Mouse (Mus musculus) retina, adult 2 months (tissue): ENCODE results near the gene Cphx3.
"Not testable (repeated sequence)": the region's sequence is repeated elsewhere in the genome, so short reads cannot be mapped to it uniquely, and the experiment has no call there.

ENCODE experiments used
- DNase-seq: peaks from one replicate; pipeline ENCODE4 v3.0.0-alpha.2; 2012; ENCODE audit warnings: low read depth, low spot score

The Cphx3 gene

DNA sequence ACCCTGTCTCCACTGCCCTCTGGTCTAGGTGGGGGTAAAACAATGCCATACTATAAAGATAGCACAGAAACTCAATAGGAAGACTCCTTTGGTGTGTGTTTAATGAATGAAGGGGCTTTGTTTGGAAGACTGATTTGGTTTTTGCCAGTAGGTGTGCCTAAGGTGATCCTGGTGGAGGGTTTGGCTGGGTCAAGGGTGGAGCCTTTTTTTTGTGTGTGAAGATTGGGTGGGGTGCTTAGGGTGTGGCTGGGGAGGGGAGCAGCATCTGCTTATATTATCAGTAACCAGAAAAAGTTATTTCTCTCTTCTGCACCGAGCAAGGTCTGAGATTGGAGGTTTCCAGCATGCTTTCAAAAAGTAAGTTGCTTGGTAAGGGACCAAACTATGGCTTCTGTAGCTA is at the start of gene Cphx3:
Gene Cphx3, plus strand, starts transcription at position 301 of the 400 bp plus-strand sequence.
- DNase-seq, result not testable (repeated sequence)

DNA sequence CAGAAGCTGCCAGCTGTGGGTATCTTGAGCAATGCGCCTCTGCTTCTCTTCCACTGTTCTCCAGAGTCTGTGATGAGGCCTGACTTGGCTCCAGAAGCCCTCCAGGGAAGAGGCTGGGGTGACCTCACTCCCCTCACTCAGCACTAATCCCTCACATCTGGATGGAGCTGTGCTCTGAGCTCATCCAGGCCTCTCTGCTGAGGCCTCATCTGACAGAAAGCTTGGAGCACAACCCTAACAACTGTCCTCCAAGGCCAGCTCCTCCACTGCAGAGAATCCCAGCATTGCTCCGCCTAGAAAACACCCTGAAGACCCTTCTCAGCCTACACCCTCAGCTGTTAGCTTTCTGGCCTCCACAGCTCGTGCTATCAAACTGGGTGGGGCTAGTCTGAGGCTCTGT is 47.7 kb upstream of the Cphx3 start:
- DNase-seq, result not testable (repeated sequence)

DNA sequence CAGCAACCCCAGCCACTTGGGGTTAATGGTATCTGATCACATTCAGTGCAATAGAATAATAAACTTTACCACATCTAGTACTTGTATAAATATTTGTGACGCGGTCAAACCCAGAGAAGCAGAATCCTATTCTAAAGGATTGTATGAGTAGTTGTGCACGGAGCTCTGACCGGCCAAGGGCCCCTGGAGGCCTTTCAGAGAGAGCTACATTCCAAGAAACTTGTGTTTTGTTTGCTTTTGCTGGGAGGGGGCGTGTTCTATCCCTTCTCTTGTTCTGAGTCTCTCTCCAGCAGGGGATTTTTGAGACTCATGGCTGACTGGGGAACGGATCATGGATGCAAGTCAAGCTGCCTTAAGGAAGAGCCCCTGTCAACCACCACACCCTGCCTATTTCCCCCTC is 46.7 kb upstream of the Cphx3 start:
- not testable (repeated sequence) for DNase-seq

DNA sequence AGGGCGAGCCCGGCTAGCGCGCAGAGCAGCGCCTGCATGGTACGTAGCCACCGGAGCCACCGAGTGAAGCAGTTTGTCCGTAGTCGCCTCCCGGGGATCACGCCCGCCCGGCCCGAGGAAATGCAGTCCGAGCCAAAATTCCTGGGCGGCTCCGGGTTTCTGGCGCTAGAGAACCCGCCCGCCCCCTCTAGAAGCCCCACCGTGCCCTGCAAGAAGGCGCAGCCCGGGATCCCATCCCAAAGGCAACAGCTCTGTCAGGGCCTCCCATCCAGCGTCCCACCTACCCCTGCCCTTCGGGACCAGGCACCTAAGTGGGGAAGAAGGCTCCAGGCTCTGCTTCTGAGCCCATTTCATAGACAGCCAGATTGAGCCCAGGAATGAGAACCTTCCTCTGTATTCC is 39.5 kb upstream of the Cphx3 start, which contains the start of gene Gm9780:
Gene Gm9780, minus strand, starts transcription at position 101 of the 400 bp plus-strand sequence.
- not testable (repeated sequence) for DNase-seq

DNA sequence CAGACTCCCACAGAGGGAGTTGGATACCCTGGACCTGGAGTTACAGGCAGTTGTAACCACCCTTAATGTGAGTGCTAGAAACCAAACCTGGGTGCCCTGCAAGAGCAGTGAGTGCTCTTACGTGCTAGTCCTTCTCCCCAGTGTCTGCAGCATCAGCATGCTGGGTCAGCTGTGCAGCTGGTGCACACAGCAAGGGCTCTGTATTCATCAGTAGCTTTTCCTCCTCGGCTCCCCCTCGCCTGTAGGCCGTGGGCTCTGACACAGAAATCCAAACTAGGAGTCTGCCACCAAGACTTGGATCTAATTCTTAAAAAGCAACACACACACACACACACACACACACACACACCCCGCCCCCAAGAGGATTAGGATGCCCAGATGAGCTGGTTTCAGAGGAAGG is 37.1 kb upstream of the Cphx3 start:
- not testable (repeated sequence) for DNase-seq

DNA sequence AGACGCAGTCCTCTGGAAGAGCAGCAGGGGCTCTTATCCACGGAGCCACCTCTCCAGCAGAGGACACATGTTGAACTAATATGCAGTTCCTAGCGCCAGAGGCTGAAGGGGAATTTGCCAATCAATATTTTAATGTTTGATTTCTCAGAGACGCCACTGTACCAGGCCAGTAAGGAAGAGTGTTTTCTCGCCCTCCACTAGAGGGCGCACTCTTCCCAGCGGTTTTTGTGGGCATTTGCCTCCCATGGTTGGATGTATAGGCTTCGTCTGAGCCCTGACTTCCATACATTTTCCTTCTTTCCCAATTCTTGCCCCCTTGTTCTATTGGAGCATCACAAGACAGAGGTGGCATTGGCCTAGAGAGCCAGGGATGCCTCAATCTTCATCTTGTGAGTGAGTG is 35.1 kb upstream of the Cphx3 start:
- DNase-seq, result not testable (repeated sequence)

DNA sequence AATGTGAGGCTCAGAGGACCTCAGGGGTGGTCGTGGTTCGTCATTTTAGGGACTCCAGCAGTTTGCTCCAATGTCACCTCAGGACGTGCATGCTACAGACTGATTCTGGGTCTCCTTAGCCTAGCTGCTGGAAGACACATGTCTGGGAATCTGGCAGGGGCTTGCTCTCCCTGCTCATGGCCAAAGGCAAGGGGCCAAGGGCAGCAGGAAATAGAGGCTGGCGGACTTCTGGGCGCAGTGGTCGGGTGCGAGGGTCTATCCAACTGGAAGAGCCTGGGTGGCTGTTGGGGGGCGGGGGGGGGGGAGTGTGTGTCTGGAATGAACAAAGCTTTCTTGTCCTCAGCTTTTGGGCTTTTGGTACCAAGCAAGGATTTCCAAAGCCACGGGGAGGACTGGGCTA is 33.3 kb upstream of the Cphx3 start:
- DNase-seq, result not testable (repeated sequence)

DNA sequence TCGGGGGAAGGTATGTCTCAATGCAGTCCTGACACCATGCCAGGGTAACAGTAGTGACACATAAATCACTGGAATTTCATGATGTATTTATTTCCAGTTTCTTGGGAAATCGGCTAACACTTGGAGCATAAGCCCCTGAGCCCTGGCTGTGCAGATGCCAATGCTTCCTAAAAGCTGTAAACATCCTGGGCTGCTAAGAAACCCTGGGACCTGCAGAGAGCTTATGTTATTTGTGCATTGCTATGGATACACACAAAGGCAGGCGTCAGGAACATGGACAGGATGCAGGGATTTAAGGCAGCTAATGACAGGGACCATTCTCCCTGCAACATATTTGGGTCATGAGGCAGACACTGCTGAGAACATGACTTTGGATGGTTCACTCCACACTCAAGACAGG is 23.9 kb upstream of the Cphx3 start:
- not testable (repeated sequence) for DNase-seq

DNA sequence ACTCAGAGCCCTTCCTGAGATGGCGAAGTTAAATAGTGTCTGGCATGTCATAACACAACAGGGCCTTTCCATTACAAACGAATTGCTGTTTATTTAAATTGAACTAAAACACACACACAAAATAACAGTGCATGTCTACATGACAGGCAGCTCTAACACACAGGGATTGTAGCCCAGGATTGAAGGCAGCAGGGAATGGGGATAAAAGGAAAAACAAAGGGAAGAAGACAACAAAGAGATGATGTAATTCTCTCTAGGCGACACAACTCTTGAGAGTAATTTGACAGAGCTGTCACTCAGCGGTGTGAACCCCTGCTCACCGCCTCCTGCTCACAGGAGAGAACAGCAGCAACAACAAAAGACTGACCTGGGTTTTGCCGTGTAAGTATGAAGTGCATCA is 22.7 kb upstream of the Cphx3 start:
- not testable (repeated sequence) for DNase-seq

DNA sequence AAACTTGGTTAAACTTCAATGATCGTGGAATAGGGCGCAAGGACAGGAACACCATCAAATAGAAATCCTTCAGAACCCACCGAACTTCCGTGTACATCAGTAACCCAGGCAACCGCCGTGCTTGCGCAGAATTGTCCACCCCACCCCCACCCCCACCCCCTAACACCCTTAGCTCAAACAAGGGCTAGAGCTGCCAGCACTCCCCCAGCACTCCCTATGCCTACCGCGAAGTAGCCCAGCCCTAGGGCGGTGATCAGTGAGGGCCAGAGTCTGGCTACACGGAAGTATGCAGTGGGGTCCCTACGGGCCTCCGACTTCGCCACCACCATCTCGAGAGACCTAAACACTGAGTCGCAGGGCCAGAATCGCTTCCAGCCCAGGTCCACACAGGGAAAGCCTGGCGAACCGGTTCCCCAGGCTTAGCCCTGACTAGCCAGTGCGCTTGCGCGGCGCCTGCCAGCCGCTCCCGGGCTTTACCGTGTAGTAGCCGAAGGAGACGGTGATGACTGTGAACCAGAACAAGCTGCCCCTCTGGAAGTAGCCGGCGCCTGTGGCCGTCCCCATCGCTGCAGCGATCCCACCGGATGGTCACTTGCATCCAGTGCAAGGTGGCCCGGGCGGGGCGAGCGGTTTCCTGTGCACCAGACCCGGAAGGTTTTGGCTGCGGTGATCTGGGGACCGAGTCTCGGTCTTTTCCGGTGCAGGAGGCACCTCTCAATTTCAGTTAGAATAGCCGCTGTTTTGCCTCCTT is 15.3 kb upstream of the Cphx3 start:
- DNase-seq, result not testable (repeated sequence)

DNA sequence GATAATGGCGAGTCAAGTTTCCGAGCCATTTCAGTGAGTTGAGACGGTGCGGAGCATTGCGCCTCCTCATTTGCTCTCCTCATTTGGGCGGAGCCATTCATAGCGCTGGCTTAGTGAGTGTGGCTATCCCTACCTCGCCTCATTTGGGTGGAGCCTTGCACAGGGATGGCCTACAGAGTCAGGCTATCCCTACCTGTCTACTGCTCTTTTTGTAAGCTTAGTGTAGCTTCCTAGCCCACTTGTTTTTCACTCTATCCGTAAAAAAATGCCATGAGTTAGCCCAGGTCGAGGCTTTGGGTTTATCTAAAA is 14.8 kb upstream of the Cphx3 start, which contains the start of gene Tmem254c:
Gene Tmem254c, minus strand, starts transcription at position 31 of the 309 bp plus-strand sequence.
- not testable (repeated sequence) for DNase-seq

DNA sequence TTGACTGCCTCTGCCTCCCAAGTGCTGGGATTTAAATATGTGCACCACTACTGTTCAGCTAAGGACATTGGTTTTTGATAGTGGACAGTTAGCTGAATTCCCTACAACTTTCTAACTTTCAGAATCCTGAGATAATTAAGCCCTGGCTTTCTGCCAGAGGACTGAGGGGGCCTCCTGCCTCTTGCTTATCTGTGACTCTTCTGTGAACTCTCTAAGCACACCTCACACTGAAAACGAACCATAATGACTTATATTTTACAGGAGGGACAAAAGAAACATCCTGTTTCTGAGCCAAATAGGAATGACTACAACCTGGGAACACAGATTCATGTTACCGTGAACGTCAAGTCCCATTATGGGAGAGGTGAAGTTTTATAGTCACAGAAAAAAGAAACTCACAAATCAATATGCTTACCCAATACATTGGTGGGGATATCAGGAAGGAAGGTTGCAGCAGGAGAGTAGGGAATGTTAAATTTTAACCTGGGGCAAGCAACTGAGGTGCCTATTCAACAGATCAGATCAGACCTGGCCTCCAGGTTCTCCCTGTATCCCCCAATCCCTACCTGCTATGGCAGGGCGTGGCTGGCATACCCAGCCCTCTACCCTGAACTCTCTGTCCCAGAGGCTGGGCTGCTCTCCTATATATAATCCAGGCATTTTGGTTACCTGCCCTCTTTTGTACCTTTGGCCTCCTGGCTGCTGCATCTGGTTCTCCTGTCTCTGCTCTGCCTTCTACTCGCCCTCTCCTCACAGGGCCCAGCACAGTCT is 5.3 kb upstream of the Cphx3 start:
- not testable (repeated sequence) for DNase-seq

DNA sequence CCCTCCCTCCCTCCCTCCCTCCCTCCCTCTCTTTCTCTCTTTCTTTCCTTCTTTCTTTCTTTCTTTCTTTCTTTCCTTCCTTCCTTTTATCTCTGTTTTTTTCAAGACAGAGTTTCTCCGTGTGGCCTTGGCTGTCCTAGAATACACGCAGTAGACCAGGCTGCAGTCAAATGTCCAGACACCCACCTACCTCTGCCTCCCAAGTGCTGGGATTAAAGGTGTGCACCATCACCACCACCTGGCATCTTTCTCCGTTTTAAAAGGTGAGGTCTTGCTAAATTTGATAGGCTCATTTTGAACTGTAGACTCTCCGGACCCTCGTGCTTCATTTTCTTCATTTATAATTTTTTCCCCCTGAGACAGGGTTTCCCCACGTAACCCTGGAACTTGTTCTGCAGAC is 881 bp upstream of the Cphx3 start, which contains the start of gene Cphx2:
Gene Cphx2, plus strand, starts transcription at position 301 of the 400 bp plus-strand sequence.
- DNase-seq, result not testable (repeated sequence)

DNA sequence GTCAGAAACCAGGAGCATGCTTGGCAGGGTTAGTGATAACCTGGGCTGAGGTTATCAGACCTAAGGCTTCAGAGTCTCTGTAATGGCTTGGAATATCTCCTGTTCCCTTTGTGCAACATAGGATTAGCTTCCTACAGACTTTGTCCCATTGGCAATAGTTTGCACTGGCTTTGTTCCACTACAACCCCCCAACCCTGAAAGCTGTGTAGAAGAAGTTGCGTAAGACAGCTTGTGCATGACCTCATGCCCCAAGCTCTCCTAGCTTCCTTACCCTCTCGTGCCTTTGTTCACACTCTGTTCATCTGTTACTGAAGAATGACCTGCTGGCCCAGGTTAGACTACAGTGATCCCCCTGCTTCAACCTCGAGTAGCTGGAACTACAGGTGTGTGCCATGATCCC is 15.5 kb downstream of the Cphx3 start:
- DNase-seq, result not testable (repeated sequence)

DNA sequence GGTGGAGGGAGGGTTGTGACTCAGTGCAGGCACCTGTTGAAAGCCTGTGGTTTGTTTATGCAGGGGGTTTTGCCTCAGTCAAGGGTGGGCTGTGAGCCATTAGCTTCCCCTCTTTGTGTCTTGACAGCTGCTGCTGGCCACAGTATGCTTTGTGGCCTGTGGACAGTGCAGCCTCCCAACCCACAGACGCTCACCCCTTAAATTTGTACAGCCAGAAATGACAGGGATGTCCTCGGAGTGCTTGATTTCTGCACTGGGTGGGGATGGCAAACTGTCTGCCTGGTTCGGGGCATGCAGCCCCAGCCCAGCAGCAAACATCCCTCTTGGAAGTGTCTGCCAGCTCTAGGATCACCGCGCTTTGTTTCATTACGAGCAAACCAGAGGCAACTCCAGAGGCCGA is 36.1 kb downstream of the Cphx3 start, which contains the start of gene Duxbl2:
Gene Duxbl2, plus strand, starts transcription at position 200 of the 400 bp plus-strand sequence.
- not testable (repeated sequence) for DNase-seq

DNA sequence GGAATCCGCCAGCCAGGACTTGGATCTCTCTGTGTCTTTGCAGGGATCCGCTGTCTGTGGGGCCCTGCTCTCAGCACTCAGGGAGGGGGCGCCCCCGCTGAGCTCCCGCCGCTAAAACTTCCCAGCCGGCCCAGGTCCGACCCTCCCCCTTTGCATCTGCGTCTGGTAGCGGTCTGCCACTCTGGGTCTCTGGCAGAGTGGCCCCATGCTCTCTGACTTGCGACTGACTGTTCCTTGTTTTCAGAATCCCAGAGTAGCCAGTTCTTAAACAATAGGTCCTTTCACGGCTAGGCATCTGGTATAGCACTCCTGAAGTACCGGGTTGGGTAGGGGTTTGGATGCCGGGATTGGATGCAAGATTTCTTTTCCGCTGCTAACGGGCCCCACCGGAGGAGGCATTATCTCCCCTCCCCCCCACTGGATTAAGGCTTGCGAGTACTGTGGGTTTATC is 36.5 kb downstream of the Cphx3 start:
- not testable (repeated sequence) for DNase-seq

DNA sequence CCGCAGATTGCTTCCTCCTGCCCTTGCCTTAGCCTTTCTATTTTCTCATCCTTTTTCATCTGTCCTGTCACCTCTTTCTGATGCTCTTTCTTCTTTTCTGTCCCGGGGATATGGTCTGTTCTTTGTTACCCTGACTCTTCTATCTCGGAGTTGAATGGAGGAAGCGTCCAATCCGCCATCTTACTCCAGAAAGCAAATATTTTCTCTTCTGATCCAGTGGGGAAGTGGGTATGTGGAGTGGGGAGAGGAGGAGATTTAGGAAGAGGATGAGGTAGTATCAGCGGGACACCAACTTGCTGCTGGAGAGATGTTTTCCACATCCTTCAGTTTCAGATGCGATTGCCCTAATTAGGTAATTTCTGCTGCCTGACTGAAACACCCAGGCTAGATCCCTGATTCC is 37.0 kb downstream of the Cphx3 start:
- not testable (repeated sequence) for DNase-seq

DNA sequence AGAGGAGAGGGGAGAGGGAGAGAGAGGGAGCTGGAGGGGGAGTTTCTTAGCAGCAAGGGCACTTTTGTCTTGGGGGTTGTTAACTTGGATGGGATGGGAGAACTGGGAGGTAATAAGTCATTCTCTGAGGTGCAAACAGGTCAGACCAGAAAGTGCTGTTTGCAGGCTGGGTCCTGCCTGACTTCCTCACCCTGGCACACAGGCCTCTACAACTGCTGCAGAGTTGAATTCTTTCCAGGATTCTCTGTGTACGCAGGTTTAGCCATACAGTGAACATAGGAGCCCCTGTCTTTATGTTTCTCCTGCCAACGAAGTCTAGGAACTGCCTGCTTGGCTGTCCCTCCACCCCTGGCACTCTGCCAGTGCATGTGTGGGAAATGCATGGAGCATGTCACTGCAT is 65.0 kb downstream of the Cphx3 start:
- DNase-seq, result not testable (repeated sequence)

DNA sequence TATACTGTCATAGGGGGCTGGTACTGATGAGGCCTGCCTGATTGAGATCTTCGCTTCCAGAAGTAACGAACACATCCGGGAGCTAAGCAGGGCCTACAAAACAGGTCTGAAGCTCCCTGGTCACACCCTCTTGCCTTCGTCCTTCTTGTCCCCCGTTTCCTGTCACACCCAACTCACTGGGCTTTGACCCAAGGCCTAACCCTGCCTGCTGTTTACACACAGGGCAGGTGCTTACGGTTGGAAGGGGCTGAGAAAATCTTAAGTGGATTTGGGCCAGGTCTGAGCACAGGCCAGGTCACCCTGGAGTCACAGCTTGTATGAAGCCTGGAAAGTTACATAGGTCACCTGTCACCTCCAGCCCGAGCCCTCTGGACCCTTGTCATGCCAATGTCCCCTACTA is 73.9 kb downstream of the Cphx3 start:
- not testable (repeated sequence) for DNase-seq

DNA sequence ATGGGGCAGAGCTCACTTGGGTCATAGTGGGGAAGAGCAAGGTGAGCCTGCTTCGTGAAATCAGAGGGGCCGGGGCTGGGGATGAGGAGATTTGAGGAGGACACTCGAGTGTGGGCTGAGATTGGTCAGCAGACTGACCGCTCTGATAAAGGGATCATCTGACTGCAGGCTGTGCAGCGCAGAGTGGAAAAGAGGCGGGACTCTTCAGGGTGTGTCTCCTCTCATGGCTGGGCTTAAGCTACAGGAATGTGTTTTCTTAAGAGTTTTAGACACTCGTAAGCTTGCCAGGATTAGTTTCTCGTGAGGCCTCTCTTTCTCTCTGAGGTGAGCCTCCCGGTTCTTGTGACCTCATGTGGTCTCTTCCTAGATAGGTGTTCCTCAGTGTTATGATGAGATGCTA is 79.1 kb downstream of the Cphx3 start:
- not testable (repeated sequence) for DNase-seq

DNA sequence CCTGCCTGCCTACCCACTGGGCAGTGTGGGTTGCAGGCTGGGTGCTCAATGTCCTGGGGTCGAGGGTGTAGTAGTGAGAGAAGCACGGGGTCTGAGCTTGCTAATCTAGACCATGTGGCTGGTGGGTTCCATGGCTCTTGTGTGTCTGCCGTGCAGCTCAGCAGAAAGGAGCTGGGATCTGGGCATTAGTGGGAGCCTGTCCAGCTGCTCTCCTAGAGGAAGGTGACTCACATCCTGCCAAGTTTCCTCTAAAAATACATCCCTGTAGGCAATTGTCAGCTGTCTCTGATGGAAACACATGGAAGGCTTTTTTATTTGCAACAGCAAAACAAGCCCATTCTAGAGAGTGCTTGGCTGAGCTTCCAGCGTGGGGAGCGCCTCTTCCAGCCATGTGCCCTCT is 80.3 kb downstream of the Cphx3 start:
- DNase-seq, result not testable (repeated sequence)

DNA sequence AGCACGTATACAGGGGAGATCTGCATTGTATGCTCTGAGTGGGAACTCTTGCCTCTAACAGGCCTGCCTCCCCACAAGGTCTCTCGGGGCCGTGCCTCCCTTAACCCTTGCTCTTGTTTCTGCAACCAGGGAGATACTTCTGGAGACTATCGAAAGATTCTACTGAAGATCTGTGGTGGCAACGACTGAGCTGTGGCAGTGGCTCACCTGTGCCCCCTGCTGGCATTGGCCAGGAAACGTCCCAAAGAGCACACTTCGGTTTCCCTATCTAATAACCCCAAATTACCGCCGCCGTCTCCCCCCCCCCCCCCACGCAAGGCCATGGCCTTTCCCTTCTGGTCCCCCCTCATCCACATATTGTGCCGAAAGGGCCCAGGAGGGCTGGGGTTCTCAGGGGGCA is 83.2 kb downstream of the Cphx3 start:
- not testable (repeated sequence) for DNase-seq
